Mouse (Mus musculus): ENCODE data around the gene Adgrg5. TPM values are rescaled to one million over a fixed set of nuclear protein-coding genes. Genes with fewer than 3 reads are reported as not detected.

Gene Adgrg5
- under 1 TPM; 0.24 to 0.31 TPM for total RNA-seq (2021)

GRCm38 (mm10) chr8:94923405-94923804 lies at the start of gene Adgrg5:
Gene Adgrg5, plus strand, starts transcription at chr8:94923694.
- intact Hi-C loops (cut with DNase I) = no loop called here

GRCm38 (mm10) chr8:94874358-94874757 lies 49.1 kb upstream of the Adgrg5 start:
- intact Hi-C loops (cut with DNase I) = loop anchor here (1.0 to 5.0 kb wide), 2 partner anchors 34 to 128 kb away; no protein-coding TSS in a partner anchor
- DNase-seq = peak; percentile 80 to 81

More at GRCm38 (mm10) chr8:94923405-94923804, at the start of gene Adgrg5:
- no peak for DNase-seq

DNA sequence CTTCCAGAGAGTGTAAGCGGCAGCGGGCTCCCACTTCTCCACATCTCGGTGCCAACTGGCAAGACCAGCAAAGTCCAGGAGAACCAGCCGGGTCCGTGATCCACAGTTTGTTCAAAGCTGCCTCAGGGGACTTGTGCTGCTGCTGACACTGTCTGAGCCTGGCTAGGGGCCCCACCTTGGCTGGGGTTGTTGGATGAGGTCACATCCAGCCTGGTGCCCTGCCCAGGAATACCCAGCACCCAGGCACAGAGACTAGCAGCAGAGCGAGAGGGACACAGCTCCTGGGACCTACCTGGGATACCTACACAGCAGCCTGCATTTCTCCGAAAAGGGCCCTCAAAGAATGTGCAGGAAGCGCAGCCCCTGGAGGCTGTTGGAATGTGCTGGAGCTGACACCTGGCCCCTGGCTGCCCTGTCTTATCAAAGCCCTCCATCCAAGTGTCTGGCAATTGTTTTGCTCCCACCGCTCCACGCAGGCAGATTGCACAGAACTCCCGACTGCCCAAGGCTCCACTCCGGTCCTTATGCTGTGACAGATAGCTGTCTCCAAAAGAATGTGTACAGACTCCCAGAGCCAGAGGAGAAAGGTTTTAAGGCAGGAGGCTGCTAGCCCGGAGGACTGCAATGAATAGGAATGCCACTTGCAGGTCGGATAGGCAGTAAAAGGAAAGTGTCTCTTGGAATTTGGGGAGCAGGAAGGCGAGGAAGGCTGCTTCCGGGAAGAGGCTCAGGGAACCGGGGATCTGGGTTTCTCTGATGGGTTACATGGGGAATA lies 48.2 kb upstream of the Adgrg5 start:
- intact Hi-C loops (cut with DNase I) = loop anchor here (1.0 kb wide), 1 partner anchor 30 kb away; no protein-coding TSS in a partner anchor
- DNase-seq = peak; percentile 20 to 38

DNA sequence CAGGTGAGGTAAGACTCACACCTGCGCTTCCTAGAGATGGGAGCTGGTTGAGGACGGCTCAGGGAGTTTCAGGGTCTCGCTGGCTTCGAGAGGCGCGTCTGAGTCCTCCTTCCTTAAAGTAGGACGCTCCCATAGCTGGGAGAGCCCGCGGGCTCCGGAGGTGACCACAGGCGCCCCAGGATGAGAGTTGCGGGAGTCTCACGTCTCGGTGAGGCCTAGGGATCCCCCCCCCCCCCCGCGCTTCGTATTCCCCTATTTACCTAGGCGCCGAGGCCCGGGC lies 47.7 kb upstream of the Adgrg5 start:
- intact Hi-C loops (cut with DNase I) = loop anchor here (1.0 kb wide), 1 partner anchor 29 kb away; no protein-coding TSS in a partner anchor
- DNase-seq = no peak

DNA sequence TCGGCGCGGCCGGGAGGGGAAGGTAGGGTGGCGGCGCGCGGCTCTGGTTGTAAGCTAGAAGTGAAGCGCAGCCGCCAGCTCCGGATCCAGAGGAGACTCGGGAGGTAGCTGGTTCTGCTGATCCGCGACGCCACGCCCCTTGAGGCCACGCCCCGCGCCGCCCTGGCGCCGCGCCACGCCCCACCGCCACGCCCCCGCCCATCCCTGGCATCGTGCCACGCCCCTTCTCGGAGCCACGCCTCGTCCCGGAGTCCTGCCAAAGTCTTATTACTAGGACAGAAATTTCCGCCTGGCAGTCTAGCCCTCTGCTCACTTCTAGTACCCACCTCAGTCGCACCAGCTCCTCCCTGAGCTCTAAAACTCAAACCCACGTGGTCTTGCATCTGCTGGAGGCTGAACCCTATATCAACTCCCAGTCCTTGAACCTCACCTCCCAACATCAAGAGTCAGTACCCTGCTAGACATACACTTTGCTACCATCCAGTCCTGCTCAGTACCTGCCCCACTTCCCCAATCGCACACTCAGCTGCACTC lies 47.2 kb upstream of the Adgrg5 start, which contains the start of gene Dok4:
TSS of gene Dok4 (minus strand) at position 134 of the 534 bp plus-strand sequence.
- peak; percentile 92 to 95 for DNase-seq
- intact Hi-C loops (cut with DNase I) = no loop called here

- intact Hi-C loops (cut with DNase I) = no loop called here
- DNase-seq = no peak
These were observed 46.7 kb upstream of the Adgrg5 start for GRCm38 (mm10) chr8:94876820-94877219.

- no peak for DNase-seq
- intact Hi-C loops (cut with DNase I) = no loop called here
These were observed 42.8 kb upstream of the Adgrg5 start for GRCm38 (mm10) chr8:94880742-94881141.

- intact Hi-C loops (cut with DNase I) = no loop called here
- no peak for DNase-seq
These were observed 35.0 kb upstream of the Adgrg5 start for GRCm38 (mm10) chr8:94888383-94889036.

- intact Hi-C loops (cut with DNase I) = no loop called here
- DNase-seq = no peak
These were observed 30.6 kb upstream of the Adgrg5 start for GRCm38 (mm10) chr8:94892917-94893316.

GRCm38 (mm10) chr8:94899262-94899661 lies 24.2 kb upstream of the Adgrg5 start:
- DNase-seq = no peak
- intact Hi-C loops (cut with DNase I) = no loop called here

- peak in 1 of 2 experiments; percentile 42 for DNase-seq
- intact Hi-C loops (cut with DNase I) = no loop called here
These were observed 22.9 kb upstream of the Adgrg5 start for GRCm38 (mm10) chr8:94900617-94901016.

- intact Hi-C loops (cut with DNase I) = no loop called here
- no peak for DNase-seq
These were observed 22.5 kb upstream of the Adgrg5 start for GRCm38 (mm10) chr8:94901031-94901430.

DNA sequence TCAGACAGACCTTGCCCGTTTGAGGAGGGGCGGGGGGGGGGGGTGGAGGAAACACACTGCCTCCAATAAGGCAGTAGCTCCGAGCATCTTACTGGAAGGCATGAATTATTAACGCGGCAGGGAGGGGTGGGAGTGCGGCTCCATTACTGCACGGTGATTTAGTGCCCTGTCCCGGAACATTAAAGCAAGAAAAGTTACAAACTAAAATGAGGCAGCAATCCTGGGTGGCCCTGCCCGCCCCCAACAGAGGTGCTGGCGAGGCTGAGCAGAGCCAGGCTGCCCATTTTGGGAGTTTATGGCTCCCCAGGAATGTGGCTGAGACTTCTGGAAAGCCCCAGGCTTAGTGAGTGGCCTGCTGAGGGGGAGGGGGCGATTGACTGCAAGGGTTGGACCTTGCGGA lies 19.8 kb upstream of the Adgrg5 start:
- no peak for DNase-seq
- intact Hi-C loops (cut with DNase I) = no loop called here

GRCm38 (mm10) chr8:94904450-94905175 lies 18.9 kb upstream of the Adgrg5 start:
- DNase-seq = peak; percentile 87 to 92
- intact Hi-C loops (cut with DNase I) = loop anchor here (1.0 kb wide), 1 partner anchor 29 kb away; no protein-coding TSS in a partner anchor

- no peak for DNase-seq
- intact Hi-C loops (cut with DNase I) = loop anchor here (1.0 to 2.0 kb wide), 4 partner anchors 33 to 203 kb away; no protein-coding TSS in a partner anchor
These were observed 15.7 kb upstream of the Adgrg5 start for GRCm38 (mm10) chr8:94907591-94908300.

GRCm38 (mm10) chr8:94908847-94909246 lies 14.6 kb upstream of the Adgrg5 start:
- intact Hi-C loops (cut with DNase I) = loop anchor here (1.0 to 2.0 kb wide), 4 partner anchors 35 to 204 kb away; no protein-coding TSS in a partner anchor
- DNase-seq = peak; percentile 84 to 86

- DNase-seq = peak; percentile 49 to 51
These were observed 10.3 kb upstream of the Adgrg5 start for GRCm38 (mm10) chr8:94913061-94913660.

DNA sequence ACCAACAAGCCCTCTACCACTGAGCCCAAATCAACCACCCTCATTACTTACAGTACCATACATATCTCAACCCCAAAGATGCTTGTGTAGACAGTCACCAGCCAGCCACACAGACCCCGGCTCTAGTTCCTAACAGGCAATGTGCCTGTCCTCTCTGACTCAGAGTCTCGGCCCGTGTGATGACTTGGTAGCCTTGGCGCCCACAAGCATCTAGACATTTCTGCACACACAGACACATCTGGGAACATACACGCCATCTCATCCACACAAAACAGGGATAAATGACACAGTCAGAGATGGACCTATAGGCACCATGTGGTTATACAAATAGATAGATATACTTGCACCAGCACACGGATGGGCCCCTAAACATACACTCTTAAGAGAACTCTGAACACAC lies 9.2 kb upstream of the Adgrg5 start:
- intact Hi-C loops (cut with DNase I) = no loop called here
- DNase-seq = no peak

More at GRCm38 (mm10) chr8:94913061-94913660, 10.3 kb upstream of the Adgrg5 start:
- intact Hi-C loops (cut with DNase I) = no loop called here

- DNase-seq = no peak
- intact Hi-C loops (cut with DNase I) = no loop called here
These were observed 8.8 kb upstream of the Adgrg5 start for GRCm38 (mm10) chr8:94914701-94915101.
